Mouse (Mus musculus): Measurements from ENCODE around the gene Edar.

Gene Edar

DNA sequence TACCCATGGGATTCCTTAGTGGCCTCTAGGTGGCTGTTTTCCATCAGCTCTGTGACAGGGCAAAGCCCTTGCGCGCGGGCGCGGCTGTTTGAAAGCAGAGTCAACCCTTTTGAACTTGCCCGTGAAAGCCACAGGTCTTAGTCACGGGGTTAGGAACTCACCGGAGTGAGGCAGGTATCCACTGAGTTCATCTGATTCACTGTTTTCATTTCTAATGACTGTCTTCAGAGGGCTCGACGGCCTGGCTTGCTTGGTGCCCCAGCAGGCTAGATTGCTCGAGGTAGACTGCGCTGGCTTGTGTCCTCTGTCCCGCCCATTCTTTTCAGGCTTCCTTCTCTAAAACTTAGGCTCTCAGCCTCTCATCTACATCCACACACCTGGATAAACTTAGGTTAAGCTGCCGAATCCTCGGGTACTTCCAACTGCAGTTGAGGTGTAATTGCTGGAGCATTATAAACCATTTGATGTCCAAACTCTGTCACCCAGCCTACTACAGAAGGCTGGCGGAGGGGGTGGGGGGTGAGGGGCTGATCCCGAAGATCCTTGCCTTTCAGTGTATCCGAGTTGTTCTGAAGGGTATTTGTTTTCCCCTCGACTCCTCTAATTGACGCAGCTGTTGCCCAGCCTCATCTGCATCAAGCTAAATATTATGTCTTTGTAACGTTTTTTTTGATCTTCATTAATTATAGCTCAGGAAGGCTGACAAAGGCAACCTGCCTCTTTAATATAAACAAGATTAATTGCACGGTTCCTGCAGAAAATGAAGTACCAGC, 24.0 kb downstream of the Edar start:
- no peak for DNase-seq (ENCODE audit: low read depth)

DNA sequence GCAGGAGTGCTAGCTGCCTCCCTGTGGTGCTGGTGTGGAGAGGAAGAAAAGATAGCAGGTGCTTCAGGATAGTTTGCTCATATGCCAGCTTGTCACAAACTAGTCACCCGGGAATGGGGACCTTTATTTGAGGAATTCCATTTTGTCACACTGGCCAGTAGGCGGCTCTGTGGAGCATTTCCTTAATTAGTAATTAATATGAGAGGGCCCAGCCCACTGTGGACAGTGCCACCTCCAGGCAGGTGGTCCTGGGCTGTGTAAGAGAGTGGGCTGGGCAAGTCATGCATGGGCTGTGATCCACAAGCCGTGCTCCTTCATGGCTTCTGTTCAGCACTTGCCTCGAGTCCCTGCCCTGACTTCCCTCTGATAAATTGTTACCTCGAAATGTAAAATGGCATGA, 26.7 kb downstream of the Edar start:
- DNase-seq (ENCODE audit: low read depth): no peak

DNA sequence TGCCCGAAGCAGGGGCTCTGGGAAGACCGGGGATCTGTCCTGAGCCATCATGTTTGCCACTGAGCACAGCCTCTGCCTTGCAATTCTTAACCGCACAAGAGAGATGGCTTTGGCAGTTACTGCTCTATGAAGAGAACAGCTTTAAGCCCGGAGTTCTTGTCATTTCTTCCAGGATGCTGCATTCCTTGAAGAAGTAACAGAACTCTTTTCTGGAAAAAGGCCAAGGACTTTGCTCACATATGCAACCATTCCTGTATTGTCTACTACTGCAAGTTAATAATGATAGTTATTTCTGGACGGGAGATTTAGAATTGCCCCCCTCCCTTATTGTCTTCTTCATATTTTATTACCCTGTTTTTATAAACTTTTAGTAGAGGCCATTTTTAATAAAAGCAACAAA, 30.8 kb downstream of the Edar start:
- peak; percentile 20 for DNase-seq (ENCODE audit: low read depth)

DNA sequence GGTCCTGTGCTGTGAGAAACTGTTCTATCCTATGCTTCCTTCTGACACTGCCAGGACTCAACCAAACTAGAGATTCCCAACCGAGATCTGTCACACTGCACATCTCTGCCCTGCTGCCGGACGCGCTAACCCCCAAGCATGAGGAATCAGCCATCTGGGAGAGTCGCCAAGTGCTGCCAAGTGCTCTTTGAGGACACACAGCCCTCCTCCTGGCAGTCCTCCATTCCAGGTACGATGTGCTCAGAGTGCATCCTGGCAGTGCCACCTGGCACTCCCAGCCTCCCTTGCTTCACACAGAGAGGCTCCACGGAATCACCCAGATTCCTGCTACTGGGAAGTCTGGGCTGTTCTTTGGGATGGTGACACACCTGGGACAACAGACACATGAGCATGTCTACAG, 31.3 kb downstream of the Edar start:
- no peak for DNase-seq (ENCODE audit: low read depth)

DNA sequence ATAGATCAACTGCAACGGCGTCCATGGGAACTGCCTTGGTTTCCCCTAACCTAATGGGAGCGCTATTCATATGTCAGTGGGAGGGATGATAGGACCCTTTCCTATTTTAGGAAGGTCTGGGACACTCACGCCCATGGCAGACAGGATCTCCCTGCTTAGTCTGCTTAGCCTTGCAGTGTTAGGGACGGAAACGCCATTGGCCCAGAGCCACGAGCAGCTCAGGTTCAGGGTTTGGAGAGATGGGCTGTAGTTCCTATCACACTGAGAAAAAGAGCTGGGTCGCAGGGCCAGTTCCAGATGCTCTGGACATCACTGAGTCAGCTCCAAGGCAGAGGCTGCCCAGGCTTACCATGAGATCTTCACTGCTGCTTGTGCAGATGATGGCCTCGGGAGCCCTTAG, 32.5 kb downstream of the Edar start:
- no peak for DNase-seq (ENCODE audit: low read depth)

DNA sequence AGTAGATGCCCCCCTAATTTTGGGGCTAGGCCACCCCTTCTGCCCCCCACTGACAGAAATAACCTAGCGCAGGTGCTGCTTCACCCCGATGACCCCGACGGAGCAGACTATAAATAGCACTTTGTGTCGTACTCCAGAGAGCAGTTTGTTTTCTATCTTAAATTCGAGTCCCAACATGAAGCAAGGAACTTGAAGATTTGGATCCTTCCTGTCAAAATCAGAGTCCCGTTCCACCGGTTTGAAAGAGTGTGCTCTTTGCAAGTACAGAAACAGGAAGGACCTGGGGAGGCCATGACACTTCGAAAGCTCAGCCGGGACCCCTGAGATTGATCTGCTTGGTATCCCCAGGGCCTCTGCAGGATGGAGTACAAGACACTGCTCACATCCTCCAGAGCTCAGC, 33.8 kb downstream of the Edar start:
- no peak for DNase-seq (ENCODE audit: low read depth)

DNA sequence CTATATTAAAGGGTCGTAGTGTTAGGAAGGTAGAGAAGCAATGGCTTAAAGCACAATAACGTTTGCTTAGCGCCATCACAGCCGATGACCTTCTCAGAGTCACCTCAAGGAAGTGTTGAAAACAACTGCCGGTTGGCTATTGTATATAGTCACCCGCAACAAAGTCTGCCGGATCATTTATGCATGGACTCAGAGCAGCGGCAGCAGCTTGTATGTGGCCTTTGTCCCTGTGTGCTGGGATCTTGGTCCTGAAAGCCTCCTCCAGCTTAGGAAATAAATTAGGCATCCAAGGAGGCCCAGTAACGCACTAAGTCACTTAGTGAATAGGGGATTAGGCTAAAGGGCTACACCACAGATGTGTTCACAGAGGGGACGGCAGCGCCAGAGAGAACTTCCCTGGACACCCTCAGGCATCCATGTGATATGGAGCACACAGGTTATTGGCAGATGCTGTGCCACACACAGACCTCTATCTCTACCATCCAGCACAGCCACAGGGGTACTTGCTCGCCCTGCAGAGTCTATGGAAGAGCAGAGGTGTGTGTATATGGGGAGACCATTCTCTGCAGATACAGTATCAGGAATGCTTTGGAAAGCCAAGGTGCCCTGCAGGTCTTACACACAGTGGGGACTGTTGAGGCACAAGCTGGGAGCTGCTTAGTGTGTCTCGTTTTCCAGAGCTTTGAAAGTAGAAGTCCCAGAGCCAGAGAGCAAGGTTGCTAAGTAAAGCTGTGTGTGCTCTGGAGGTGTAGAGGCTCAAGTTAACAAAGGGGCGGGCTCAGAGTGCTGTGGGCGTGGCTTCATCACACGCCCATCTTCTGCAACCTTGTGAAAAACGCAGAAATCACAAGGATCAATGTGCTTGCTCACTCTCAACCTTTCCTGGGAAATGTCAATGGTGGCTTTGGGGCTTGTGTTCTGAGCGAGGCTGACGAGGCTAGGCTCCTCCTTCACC, 34.7 kb downstream of the Edar start:
- DNase-seq (ENCODE audit: low read depth): peak; percentile 28

DNA sequence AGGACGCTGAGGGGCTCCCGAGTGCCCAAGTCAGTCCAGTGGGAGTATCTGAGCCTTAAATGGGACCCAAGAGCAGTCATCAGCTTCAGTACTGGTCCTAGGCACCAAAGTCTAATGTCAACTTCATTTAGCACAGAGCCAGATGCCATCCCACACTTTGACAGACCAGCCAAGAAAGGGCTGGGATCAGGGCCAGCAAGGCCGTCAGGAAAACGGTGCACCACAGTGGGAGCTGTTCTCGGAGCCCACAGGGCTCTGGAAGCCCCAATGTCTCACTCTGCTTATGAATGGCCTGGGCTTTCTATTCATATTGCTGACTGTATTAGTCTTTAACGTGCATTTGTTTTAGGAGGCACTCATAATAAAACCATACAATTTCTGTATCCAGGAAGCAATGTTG, 36.2 kb downstream of the Edar start:
- no peak for DNase-seq (ENCODE audit: low read depth)

DNA sequence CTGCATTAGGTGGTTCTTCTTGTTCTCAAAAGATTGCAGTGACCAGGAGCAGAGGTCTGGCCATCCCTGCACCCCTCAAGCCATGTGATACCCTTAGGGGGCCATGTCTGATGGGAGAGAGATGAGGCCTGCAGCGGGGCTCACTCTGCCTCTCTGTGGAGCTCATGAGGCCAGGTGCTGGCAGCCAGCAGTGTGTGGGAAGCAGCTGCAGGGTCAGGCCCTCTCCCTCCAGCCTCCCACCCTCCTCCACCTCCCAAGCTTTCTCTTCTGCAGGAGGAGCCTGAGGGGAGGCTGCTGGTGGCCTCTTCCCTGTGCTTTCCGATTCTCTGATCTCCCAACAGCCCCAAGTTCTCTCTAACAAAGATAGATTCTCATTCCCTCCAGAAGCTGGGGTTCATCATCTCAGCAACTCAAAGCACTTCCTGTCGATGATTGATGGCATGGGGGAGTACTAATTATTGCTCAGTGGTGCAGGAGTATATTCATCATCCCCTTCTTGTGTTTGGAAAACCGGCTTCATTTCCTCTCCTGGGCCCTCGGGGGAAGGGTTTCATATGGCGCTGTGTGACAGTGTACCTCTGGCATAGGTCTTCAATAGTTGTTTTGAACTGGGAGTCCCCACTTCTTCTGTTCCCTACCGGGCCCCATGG, 38.9 kb downstream of the Edar start:
- DNase-seq (ENCODE audit: low read depth): no peak

DNA sequence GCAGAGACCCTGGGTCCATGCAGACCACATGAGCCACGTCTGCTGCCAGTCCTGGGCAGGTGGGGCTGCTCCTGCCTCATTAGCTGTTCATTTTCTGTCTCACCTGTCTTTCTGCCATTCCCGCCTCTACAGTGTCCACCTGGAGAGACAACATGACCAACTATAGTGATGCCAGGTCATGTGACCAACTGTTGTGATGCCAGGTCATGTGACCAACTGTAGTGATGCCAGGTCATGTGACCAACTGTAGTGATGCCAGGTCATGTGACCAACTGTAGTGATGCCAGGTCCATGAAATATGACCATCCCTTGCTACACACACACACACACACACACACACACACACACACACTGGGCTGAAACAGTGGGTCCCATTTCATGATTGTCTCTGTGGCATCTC, 41.9 kb downstream of the Edar start:
- no peak for DNase-seq (ENCODE audit: low read depth)

DNA sequence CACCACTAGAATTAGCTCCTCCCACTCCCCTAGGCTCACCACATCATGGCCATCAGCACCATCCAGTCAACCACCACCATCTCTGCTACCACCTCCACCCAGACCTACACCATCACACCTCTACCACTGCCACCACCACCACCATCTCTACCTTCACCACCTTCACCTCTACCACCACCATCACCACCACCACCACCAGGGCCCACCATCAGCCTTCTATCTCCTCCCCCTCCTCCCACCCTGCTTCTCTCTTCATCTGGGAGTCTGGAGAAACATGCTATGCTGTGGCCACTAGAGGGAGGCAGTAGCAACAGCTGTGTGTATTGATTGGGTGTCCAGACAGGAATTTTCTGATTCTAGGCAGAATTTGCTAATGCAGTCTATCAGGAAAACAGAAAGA, 47.9 kb downstream of the Edar start:
- peak; percentile 76 for DNase-seq (ENCODE audit: low read depth)

DNA sequence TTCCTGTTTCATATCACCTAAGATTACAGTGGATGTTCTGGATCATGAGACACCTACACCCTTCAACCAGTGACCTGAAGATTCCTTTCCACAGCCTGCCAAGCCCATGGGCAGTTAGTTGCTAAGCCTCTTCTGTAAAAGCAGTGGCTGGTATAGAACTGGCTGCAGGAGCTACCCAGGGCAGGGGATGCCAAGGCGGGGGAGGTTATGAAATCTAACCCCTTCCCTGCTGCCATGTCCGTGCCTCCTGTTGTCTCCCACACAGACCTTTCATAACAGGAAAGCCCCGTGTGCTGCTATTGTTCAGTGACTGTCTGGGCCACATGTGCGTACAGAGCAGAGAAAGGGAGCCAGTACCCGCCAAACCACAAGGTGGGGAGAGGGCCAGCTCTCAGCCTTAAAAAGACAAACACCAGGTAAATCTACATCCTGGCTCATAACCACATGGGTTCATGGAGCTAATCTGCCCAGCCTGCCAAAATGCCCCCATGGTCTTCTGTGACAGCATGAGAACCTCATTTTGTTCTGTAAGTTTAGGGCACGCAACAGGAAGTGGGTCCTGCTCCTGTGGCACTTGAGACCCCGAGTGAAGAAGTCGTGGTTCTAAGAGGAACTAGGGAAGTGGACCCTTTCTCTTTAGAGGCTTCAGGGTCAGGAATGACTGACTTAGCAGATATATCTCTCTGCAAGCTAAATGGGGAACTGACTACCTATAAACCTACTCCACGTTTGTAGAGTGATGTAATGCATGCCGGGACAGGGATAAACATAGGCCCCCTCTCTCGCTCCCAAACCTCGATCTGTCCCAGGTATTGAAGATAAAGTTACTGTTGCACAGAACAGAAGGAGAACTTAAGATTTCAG, 50.4 kb downstream of the Edar start:
- no peak for DNase-seq (ENCODE audit: low read depth)

DNA sequence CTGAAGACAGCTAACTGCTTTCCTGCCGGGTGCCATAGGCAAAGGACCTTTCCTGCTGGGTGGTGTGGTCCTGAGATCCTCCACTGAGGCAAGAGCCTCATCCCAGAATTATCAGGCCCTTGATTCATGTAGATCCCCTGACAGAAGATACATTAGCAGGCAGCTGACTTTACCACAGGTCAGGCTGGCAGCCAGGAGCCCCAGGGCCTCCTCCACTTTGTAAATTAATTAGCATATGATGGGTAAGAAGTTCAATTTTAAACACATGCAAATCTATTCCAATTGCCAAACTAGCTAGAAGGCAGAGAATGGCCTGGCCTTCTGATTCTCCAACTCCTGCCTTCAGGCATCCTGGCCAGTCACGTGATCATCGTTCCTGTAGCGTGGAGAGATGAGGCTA, 56.2 kb downstream of the Edar start:
- DNase-seq (ENCODE audit: low read depth): no peak

DNA sequence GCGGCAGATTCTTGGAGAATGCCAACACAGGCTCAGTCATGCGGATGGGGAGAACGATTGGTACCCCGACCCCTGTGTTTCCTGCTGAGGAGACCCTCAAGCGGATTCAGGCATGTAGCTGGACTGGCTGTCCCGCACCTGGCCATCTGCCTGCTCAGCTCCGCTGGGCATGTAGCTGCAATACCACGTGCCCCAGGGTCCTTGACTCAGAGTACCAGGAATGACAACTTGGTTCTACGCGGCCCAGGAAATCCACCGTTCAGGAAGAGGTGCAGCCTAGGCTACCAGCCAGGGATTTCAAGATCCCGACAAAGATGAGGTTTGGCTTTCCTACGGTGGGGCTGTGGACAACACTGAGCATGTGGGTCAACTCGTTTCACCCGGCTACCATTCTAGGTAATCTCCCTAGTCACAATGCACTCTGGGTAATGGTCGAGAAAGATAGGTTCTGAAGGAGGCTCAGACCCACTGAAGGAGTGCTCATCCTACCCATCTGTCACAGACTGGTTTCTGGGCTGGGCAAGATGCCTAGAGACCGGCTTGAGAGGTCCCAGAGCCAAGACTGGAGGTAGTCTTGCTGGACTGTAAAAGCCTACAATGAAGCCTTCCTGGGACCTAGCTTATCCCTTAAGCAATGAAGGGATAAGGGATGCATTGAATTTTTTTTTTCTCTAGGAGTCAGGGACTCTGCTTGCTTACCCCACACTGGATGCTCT, 56.8 kb downstream of the Edar start:
- no peak for DNase-seq (ENCODE audit: low read depth)

DNA sequence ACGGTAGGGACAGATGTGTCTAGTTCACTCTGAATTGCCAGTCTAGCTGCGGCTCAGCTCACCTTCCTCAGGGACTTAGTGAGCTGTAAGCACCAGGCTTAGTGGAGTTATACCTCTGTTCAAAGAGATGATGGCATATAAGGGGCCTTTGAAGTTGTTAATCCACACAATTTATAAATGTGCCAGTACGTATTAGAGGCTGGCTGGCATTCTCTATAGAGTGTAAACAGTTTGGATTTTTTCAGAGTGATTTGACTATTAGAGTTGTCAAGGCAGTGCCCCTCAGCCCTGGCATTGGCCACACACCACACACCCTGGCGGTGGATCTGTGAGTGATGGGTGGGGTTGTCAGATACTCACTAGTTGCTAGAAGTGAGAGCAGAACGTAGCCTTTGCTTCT, 58.9 kb downstream of the Edar start:
- DNase-seq (ENCODE audit: low read depth): no peak

DNA sequence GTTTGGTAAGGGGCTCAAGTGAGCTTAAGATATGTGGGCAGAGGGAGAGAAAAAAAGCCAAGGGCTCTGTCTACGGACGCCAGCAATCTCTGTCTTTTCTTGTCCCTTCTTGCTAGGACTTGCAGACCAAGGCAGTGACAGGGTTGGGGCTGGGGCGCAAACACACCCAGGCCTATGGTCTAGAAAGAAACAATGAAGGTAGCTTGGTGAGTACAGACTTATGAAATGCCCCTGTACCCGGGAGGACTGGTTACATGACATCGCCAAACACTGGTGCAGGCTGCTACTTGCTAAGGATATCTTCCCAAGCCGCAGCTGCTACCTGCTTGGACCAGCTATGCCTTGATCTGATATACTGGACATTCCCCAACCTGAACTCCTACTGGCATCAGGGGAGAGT, 60.9 kb downstream of the Edar start:
- DNase-seq (ENCODE audit: low read depth): no peak

DNA sequence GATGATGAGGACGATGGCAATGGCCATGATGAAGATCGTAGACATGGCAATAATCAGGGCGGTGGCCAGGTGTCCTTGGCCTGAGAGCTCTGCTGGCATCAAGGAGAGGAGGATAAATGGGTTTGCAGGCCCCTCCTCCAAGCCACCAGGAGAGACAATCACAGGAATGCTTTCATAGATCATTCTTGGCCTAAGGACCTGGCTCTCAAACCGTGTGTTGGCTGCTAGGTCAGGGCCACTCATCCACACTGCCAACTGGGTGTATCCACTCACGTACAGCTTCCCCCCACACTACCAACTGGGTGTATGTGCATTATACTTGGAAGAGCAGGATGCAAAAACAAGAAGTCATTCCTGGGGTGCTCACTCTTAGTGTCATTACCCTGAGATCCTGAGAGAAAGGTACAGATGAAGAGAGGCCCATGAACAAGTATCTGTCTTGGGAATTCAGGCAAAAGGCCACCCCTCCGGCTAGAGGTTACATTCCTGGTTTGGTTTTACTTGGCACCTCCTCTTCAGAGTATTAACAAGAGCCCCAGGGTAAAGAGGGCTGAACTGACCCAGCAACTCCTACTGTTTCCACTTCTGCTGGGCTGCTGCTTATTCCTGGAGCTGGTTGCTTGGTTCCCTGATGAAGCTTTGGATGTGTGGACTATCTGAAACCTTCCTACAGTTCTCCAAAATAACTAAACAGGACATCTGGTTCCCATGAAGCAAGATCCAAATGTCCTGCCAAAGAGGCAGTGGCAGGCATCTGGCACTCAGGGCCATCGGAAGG, 64.8 kb downstream of the Edar start:
- no peak for DNase-seq (ENCODE audit: low read depth)

DNA sequence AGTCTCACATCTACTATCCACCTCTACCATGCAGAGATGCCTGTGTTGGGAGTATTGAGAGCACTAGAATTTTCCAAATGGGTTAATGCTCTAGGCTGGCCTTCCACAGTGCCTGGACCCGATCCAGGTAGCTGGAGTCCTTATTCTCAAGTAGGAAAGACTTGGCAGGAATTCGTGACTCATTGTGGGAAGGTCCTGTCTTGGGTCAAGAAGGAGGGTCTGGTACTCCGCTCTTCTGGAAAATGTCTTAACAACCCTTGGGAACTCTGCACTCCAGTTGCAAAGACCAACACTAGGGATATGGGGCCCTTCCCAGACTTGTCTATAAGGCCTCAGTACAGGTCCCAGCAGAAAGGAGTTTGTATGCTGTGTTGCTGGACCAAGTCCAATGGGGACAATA, 66.6 kb downstream of the Edar start:
- peak; percentile 68 for DNase-seq (ENCODE audit: low read depth)

DNA sequence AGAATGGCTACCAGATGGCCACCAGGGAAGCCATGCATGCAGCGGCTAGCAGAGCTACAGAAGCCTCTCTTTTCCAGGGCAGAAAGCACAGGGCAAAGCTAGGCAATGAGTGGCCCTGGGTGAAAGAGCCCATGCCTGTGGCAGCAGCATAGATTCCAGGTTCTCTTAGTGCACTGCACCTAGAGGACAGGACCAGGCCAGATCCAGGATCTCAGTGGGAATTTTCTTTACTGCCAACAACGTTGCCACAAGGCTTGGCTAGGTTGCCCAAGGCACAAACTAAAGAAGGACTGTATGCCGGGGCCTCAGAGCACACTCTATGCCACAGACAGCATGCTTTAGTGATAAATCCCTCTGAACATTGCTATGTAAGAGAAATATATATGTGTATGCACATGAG, 69.1 kb downstream of the Edar start:
- DNase-seq (ENCODE audit: low read depth): no peak

DNA sequence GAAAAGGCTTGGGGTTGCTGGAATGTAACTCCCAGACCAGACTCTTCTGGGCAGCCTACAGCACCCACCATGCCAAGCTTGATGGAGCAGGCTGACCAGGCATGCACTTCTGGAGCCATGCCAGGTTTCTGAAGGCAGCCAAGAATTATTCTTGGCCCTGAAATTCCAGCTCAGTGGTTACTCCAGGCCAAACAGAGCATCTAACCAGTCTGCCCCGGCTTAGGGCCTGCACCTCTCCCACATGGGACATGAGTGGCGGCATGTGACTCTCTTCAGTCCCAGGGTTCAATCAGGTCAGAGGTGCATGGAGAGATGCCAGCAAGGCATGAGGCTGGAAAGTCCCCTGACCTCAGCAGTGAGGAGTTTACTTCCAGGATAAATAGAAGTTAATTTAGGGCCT, 70.7 kb downstream of the Edar start:
- peak; percentile 92 for DNase-seq (ENCODE audit: low read depth)

Measured in NIH3T3 (cell line).